Mouse (Mus musculus) CD4-positive helper T cell, adult 2 months (primary cell): ENCODE data around the gene Mlxip.
A peak's percentile ranks its signal among the peaks of the same experiment; 100 is the strongest.

Source experiments
- DNase-seq: peaks from one replicate; pipeline ENCODE4 v3.0.0-alpha.2; 2012; ENCODE audit warnings: low read depth, missing footprints, low spot score

The Mlxip gene

DNA sequence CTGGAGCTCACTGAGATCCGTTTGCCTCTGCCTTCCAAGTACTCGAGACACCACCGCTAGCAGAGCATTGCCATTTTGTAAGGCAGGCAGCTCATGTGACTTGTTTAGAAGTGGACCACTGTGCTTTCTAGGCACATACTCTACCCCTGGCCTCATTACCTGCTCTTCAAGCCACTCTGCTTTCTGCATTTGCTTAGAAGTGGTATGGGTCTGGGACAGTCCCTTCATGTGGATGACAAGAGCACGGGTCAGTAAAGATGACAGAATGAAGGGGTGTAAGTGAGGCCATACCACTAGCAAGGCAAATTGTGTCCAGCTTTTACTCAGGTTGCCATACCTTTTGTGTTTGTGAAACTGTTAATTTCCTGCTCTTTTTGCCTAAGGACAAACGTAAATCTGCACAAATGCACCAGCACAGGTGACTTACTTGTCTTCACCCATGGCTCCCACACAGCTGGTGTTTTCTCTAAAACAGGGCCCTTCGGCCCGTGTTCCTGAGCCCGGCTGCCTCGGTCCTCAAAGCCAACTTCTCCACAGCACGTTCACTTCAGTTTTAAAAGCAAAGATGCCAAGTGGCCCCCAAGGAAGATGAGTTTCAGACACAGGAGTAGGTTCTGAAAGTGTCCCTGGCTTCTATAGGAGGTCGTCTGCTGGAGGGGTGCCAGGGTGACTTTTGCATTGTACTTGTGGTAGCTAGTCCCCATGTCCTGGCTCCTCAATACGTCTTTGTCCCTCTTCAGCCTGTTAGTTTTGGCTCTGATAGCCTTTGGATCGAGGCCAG lies 37.1 kb downstream of the Mlxip start:
- no peak for DNase-seq

DNA sequence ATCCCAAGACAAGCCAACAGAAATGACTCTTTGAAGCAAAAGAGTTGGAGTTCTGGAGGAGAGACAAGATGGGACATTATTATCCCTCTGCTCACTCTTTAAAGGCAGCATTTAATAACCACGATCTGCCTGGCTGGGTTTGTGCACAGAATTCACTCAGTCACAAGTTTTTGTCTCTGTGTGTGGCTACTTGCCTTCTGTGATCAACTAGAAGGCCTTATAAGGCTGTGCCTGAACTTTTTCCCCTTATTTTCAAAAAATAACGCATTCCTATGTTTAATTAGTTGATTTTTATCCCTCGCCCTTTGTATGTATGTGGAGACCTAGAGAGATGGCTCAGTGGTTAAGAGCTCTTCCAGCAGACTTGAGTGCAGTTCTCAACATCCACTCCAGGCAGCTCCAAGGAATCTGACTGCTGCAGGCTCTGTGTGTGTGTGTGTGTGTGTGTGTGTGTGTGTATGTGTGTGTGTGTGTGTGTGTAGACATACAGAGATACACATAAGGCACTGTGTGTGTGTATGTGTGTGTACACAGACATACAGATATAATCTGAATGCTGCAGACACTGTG lies 37.8 kb downstream of the Mlxip start:
- DNase-seq: no peak

GRCm38 (mm10) chr5:123436071-123436779 lies 41.6 kb downstream of the Mlxip start:
- DNase-seq: no peak

DNA sequence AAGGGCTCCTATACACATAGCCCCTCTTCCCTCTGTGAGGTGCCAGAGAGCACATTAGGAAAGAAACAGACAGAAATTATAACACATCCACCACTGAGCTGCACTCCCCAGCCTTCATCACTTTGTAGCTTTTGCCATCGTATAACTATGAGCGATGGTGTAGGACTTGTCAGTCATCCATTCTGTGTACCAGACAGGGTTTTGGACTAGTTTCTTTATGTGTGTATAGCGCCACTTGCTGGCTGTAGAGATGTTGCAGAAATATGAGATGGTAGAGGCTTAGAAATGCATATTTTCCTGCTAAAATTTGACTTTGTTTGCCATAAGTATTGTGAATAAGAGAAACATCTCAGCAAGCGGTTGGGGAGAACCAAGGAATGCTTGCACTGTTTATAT lies 42.2 kb downstream of the Mlxip start:
- DNase-seq: peak; percentile 71

- DNase-seq: no peak
Measured at GRCm38 (mm10) chr5:123438381-123438780, 43.8 kb downstream of the Mlxip start.

- no peak for DNase-seq
Measured at GRCm38 (mm10) chr5:123439312-123439711, 44.7 kb downstream of the Mlxip start.

- DNase-seq: no peak
Measured at GRCm38 (mm10) chr5:123439941-123440340, 45.3 kb downstream of the Mlxip start.

GRCm38 (mm10) chr5:123440664-123441063 lies 46.1 kb downstream of the Mlxip start:
- no peak for DNase-seq

- no peak for DNase-seq
Measured at GRCm38 (mm10) chr5:123442283-123442682, 47.7 kb downstream of the Mlxip start.

DNA sequence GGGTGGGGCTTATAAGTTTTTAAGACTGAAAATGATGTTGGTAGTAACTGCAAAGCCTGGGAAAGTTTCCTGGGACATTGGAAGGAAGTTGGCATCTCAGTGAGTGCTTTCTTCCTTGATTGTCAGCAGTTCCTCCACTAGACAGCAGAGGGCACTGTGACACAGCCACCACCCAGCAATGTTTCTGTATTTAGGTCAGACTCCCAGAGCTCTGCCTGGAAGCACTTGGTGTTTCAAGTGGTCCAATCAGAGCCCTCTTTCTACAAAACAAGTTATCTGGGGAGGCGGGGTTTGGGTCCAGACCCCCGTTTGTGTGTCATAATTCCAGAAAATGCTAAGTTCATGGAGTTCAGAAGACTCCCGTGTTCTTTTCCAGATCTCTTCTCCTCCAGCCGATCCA lies 49.5 kb downstream of the Mlxip start:
- DNase-seq: peak; percentile 57

DNA sequence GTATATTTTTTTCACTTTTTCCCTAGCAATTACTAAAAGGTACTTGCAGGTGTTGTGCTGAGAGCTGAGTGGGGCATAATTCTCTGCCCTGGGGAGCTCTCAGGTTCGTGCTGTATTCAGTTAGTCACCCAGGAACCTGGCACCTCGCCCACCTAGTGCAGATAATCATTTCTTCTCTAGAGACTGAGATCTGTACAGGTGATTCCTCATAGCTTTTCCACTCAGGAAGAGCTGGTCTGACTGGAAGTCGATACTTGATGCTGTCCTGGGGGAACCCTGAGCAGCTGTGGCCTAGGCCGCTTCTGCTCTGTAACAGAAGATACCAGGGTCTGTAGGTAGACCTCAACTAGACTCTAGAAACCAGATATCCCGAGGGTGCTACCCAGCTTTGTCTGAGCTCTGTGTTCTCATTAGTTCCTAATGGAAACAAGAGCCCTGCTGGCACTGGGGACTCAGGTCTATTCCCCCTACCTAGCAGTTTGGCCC lies 50.3 kb downstream of the Mlxip start:
- no peak for DNase-seq

GRCm38 (mm10) chr5:123451886-123452285 lies 57.3 kb downstream of the Mlxip start:
- no peak for DNase-seq

- DNase-seq: peak; percentile 48
Measured at GRCm38 (mm10) chr5:123461420-123461819, 66.8 kb downstream of the Mlxip start.

GRCm38 (mm10) chr5:123464638-123465037 lies 70.0 kb downstream of the Mlxip start:
- DNase-seq: peak; percentile 31

DNA sequence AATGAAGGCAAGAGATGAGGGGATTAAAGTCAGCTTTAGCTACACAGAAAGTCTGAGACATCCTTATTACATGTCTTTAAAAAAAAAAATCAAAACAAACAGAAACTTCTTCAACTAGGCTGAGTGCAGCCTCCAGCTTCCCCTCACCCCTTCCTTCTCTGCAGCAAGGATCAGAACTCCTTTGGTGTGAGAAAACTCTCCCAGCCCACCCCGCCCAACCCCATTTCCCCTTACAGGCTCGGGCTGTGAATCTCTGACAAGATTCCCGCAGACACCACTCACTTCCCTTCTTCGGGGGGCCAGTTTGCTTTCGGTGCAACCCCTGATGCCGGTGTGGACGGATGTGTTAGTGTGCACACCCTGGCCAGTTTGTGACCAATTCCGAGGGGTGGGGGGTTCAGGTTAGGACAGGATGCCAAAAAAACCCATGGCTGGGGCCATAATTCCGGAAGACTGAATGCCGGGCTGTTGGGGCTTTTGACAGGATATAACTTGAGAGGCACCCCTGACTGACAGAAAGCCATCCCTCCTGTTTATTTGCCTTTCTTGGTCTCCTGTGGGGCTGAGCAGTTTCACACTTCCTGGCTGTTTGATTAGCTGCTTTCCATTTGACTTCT lies 76.3 kb downstream of the Mlxip start:
- DNase-seq: peak; percentile 56

GRCm38 (mm10) chr5:123473817-123474216 lies 79.2 kb downstream of the Mlxip start:
- no peak for DNase-seq

DNA sequence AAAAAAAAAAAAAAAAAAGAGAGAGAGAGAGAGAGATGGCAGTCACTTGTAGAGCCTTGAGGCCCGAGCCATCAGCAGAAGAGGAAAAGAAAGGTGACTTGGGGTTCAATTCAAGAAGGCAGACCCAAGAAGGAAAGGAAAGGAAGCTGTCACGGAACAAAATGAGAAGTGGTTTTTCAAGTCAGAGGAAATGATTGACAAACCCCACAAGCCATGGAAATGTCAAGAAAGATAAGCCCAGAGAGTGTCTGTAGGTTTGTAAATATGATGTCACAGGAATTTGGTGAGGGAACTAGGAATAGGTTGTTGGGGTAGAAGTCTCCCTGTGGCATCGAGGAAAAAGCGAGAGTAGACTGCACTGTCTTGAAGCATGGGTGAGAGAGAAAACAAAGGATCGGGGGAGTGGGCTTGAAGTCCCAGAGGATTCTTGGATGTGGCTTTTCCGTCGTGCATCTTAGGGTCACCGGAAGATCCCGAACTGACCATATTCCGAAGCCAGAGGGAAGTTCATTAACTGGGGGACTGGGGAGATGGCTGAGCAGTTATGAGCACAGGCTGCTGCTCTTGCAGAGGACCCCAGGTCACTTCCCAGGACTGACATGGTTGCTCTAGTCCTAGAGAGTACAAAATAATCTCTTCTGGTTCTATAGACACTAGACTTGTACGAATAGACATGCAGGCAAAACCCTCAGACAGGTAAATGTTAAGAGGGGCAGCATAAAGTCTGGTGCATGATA lies 93.2 kb downstream of the Mlxip start:
- DNase-seq: no peak

- DNase-seq: no peak
Measured at GRCm38 (mm10) chr5:123489112-123489785, 94.7 kb downstream of the Mlxip start, which contains the start of the genes Lrrc43 and Il31. Gene Lrrc43, plus strand, starts transcription at chr5:123489305. Gene Il31, minus strand, starts transcription at chr5:123489489.

- no peak for DNase-seq
Measured at GRCm38 (mm10) chr5:123489935-123490334, 95.3 kb downstream of the Mlxip start.

DNA sequence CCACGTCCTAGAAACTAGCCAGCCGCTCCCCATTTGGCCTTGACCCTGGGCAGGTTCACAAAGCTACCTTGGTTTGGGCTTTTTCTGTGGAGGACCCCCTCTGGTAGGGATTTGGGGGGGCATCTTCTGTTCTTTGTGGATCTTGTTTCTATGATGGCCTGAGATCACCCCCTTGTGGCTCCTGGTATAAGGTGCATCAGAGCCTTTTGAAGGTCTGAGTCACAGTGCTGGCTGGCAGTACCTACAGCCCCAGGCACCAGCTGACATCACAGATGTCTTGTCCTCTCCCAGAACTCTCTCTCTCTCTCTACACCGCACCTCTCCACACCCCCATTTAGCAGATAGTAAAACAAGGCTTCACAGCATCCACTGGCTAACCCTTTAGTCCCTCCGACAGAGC lies 105.1 kb downstream of the Mlxip start:
- DNase-seq: peak; percentile 44

GRCm38 (mm10) chr5:123501973-123502372 lies 107.4 kb downstream of the Mlxip start:
- DNase-seq: no peak
